Mouse (Mus musculus) forebrain, embryonic 16.5 days (tissue): ENCODE data around the gene Htr6. TPM values are rescaled to one million over a fixed set of nuclear protein-coding genes. Genes with fewer than 3 reads are reported as not detected.

Experiments
- ATAC-seq: fragments of 200-750 bp; cut with Nextera tagmentation; 2 replicates; pipeline ENCODE4 v1.8.0; 2017; ENCODE audit warnings: mild to moderate bottlenecking, moderate library complexity
- H3K27ac ChIP-seq: fragments of 300-500 bp; sonication (generic); 2 replicates; pipeline ENCODE4 v1.5.1; 2014; ENCODE audit warnings: low read length, control low read depth
- H3K27me3 ChIP-seq: fragments of 300-500 bp; sonication (generic); replicated peaks from 2 replicates; pipeline ENCODE4 v1.6.1; 2014; ENCODE audit warnings: low read length; ENCODE audit not compliant: control insufficient read depth, insufficient read depth
- H3K36me3 ChIP-seq: fragments of 300-500 bp; sonication (generic); 2 replicates; pipeline ENCODE4 v1.6.1; 2014; ENCODE audit not compliant: control insufficient read depth, insufficient read depth
- H3K4me1 ChIP-seq: fragments of 300-500 bp; sonication (generic); replicated peaks from 2 replicates; pipeline ENCODE4 v1.6.1; 2014; ENCODE audit warnings: low read length; ENCODE audit not compliant: control insufficient read depth, insufficient read depth
- H3K4me2 ChIP-seq: fragments of 300-500 bp; sonication (generic); 2 replicates; pipeline ENCODE4 v1.6.1; 2014; ENCODE audit warnings: mild to moderate bottlenecking, low read length, control low read depth
- H3K4me3 ChIP-seq: fragments of 300-500 bp; sonication (generic); replicated peaks from 2 replicates; pipeline ENCODE4 v1.5.1; 2014; ENCODE audit warnings: mild to moderate bottlenecking, low read length, control low read depth
- H3K9ac ChIP-seq: fragments of 300-500 bp; sonication (generic); replicated peaks from 2 replicates; pipeline ENCODE4 v1.6.1; 2014; ENCODE audit warnings: low read depth, low read length, control low read depth
- H3K9me3 ChIP-seq: fragments of 300-500 bp; sonication (generic); 2 replicates; pipeline ENCODE4 v1.6.1; 2016; ENCODE audit warnings: low read length; ENCODE audit not compliant: control insufficient read depth
- WGBS: fragments of 180-500 bp; shearing (Covaris S2); extraction: QIAGEN DNeasy Blood & Tissue Kit; methylation state at CpG from one replicate; pipeline ENCODE4 v1.1.7; 2014; 5-methylcytosine and 5-hydroxymethylcytosine counted together
- polyA plus RNA-seq: library from polyadenylated mRNA; unstranded; fragments of >200 nt; fragmentation: Nextera tagmentation; extraction: Ambion mirVana; gene quantifications from 2 replicates; pipeline ENCODE4 v1.2.1, GENCODE M21; 2015

Htr6 gene
- 0.34 and 0.60 TPM in 2 replicates for polyA plus RNA-seq

DNA sequence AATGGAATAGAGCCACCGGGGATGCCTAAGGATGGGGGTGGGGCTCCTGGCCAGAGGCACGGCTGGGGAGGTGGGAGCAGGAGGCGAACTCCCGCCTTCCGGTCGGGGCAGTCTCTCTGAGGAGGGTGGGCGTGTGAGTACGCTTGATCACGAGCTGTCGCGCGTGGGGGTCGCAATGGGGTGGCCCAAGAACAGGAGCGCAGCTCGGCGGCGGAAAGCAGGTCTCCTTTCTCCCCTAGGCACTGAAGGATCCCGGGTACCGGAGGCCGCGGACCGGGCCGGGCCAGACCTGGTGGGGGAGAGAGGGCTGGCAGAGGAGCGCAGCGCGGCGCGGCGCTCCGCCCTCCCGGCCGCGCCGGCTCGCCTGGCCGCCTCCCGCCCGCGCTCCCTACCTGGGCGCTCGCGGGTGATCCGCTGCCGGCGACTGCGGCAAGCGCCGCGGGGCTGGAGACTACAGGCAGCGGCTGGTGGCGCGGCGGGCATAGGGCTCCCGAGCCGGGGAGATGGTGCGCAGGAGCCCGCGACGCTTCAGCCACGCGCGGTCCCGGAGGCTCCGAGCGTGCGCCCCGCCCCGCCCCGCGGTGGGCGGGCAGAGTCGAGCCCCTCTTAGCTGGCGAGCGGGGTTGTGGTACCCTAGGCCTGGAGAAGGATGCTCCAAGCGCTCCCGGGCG, at the start of gene Htr6:
Gene Htr6 (minus strand): TSS at position 530 of the 671 bp plus-strand sequence.
- peak within 1 kb of the TSS; percentile 88 for H3K4me2 ChIP-seq
- ATAC-seq: peak; percentile 73
- H3K9me3 ChIP-seq: no peaks in the 10 kb centered on the region
- peaks cover 37% of the 10 kb centered on the region for H3K27me3 ChIP-seq
- H3K9ac ChIP-seq: peak within 1 kb of the TSS; percentile 65
- no peak within 1 kb of the TSS for H3K27ac ChIP-seq
- H3K36me3 ChIP-seq: no peaks in the 10 kb centered on the region
- peak within 1 kb of the TSS; percentile 53 for H3K4me3 ChIP-seq
- WGBS: under 1% methylated on average over 76 of the region's 77 CpGs
- H3K4me1 ChIP-seq: peaks cover 15% of the 10 kb centered on the region

GRCm38 (mm10) chr4:139124940-139125339, 49.6 kb upstream of the Htr6 start:
- Histone ChIP-seq H3K4me3 (no peak overlapping the region), H3K4me1 (peaks cover 15% of the 10 kb centered on the region), H3K9ac (no peak overlapping the region), H3K36me3 (no peaks in the 10 kb centered on the region), H3K27me3 (no peaks in the 10 kb centered on the region), H3K4me2 (no peak overlapping the region), H3K9me3 (no peaks in the 10 kb centered on the region), H3K27ac (no peak overlapping the region)
- WGBS: 92% methylated on average over 6 of the region's 6 CpGs
- no peak for ATAC-seq

DNA sequence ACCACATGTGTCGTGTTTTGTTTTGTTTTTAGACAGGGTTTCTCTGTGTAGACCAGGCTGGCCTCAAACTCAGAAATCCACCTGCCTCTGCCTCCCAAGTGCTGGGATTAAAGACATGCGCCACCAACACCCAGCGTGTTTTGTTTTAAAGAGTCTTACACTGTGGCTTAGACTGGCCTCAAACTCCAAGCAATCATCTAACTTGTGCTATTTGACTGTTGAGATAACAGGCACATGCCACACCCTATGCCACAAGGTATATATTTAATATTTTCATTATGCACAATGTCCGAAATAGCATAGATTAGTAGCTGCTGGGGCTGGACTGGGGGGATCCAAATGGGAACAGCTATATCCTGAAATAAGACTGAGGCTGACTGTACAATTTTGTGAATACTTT, 47.2 kb upstream of the Htr6 start:
- Histone ChIP-seq H3K4me3 (no peak overlapping the region), H3K4me2 (no peak overlapping the region), H3K4me1 (no peaks in the 10 kb centered on the region), H3K36me3 (no peaks in the 10 kb centered on the region), H3K27me3 (no peaks in the 10 kb centered on the region), H3K9me3 (no peaks in the 10 kb centered on the region), H3K9ac (no peak overlapping the region), H3K27ac (no peak overlapping the region)
- WGBS: 91% methylated on average over 4 of the region's 4 CpGs
- no peak for ATAC-seq

DNA sequence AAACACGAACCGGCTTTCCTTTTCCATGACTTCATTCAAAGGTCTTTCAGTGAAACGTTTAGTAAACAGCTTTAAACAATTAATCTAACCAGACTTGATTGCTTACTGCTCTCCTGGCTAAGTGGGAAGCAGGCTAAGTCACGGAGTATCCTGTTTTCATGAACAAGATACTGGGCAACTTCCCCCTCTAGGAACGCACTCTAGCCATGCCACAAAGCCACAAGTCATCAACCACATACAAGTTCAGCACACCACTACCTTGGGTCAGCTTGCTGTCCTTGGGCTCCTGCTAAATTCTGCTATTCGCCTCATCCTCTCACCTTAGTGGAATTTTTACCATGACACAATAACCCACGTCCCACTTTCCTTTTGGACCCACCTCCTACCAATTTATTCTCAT, 45.6 kb upstream of the Htr6 start:
- 80% methylated on average over 7 of the region's 7 CpGs for WGBS
- Histone ChIP-seq H3K4me1 (peaks cover 5% of the 10 kb centered on the region), H3K9me3 (no peaks in the 10 kb centered on the region), H3K36me3 (no peaks in the 10 kb centered on the region), H3K4me3 (no peak overlapping the region), H3K27me3 (no peaks in the 10 kb centered on the region), H3K4me2 (no peak overlapping the region), H3K9ac (no peak overlapping the region), H3K27ac (no peak overlapping the region)
- ATAC-seq: no peak

DNA sequence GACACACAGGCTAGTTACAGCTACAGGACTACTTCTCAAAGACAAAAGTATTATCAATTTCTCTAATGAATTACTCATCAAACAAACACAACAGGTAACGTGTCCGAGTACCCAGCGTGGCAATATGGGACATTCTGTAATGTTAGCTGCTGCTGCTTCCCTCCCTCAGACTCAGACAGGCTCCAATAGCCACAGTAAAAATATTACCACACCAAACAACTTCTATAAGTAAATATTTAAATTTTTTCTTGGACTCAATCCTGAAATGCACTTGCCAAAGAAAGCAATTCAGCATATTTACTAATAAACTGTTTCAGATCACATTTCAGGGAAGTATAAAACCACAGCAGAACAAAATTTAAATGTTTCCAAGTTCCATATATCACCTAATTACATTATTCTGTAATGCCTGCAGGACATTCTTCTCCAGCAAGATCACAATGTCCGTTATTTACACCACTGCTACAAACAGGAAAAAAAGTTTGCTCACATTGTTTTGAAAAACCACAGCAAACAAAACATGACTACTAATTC, 45.0 kb upstream of the Htr6 start:
- no peaks in the 10 kb centered on the region for H3K27me3 ChIP-seq
- H3K27ac ChIP-seq: no peak overlapping the region
- H3K36me3 ChIP-seq: no peaks in the 10 kb centered on the region
- WGBS: 92% methylated on average over 4 of the region's 4 CpGs
- peaks cover 5% of the 10 kb centered on the region for H3K4me1 ChIP-seq
- H3K9me3 ChIP-seq: no peaks in the 10 kb centered on the region
- H3K4me2 ChIP-seq: no peak overlapping the region
- no peak for ATAC-seq
- H3K9ac ChIP-seq: no peak overlapping the region
- H3K4me3 ChIP-seq: no peak overlapping the region

- Histone ChIP-seq H3K9ac (no peak overlapping the region), H3K4me2 (no peak overlapping the region), H3K27ac (no peak overlapping the region), H3K4me3 (no peak overlapping the region), H3K9me3 (no peaks in the 10 kb centered on the region), H3K36me3 (no peaks in the 10 kb centered on the region), H3K27me3 (no peaks in the 10 kb centered on the region), H3K4me1 (peaks cover 5% of the 10 kb centered on the region)
- peak; percentile 18 for ATAC-seq
- 55% methylated on average over 3 of the region's 3 CpGs for WGBS
Measured at GRCm38 (mm10) chr4:139116356-139117063, 41.1 kb upstream of the Htr6 start.

DNA sequence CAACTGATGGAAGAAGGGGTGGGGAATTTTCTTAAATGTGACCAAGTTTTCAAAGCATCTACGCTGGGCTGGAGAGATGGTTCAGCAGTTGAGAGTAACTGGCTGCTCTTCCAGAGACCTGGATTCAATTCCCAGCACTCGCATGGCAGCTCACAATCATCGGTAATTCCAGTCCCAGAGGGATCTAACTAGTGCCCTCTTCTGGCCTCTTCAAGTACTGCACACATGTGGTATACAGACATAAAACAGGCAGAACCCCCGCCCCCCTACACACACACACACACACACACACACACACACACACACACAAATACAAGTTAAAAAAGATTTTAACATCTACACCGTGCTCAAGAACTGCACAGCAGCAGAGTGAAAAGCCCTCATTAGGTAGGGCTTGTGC, 40.4 kb upstream of the Htr6 start:
- H3K4me3 ChIP-seq: no peak overlapping the region
- H3K4me1 ChIP-seq: peaks cover 11% of the 10 kb centered on the region
- no peaks in the 10 kb centered on the region for H3K27me3 ChIP-seq
- WGBS: 71% methylated on average over 5 of the region's 5 CpGs
- no peak; the same call in 1 of the 2 replicates for ATAC-seq
- H3K4me2 ChIP-seq: no peak overlapping the region
- H3K36me3 ChIP-seq: no peaks in the 10 kb centered on the region
- H3K27ac ChIP-seq: no peak overlapping the region
- no peak overlapping the region for H3K9ac ChIP-seq
- no peaks in the 10 kb centered on the region for H3K9me3 ChIP-seq

DNA sequence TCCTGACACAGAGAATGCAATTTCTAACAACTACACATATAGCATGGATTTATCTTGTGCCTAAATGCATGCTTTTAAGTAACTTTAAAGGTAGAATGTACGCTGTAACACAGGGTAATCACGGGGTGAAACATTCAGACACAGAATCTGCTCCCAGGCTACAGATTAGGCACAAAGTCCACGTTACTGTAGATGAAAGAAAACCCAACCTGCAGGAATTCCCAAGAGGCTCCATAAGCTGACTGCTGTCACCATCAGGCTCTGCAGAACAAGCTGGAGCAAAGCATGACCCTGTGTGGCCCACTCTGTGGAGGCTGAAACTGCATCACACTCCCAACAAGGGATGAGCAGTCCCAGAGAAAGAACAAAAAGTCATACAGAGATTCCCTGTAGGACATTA, 37.1 kb upstream of the Htr6 start:
- Histone ChIP-seq H3K4me2 (no peak overlapping the region), H3K9ac (no peak overlapping the region), H3K9me3 (no peaks in the 10 kb centered on the region), H3K27ac (no peak overlapping the region), H3K4me3 (no peak overlapping the region), H3K36me3 (no peaks in the 10 kb centered on the region), H3K27me3 (no peaks in the 10 kb centered on the region), H3K4me1 (peaks cover 14% of the 10 kb centered on the region)
- no peak for ATAC-seq
- WGBS: 77% methylated on average over 3 of the region's 3 CpGs

GRCm38 (mm10) chr4:139111421-139111820, 36.1 kb upstream of the Htr6 start:
- no peak for ATAC-seq
- no peak overlapping the region for H3K4me2 ChIP-seq
- H3K4me1 ChIP-seq: peaks cover 12% of the 10 kb centered on the region
- 65% methylated on average over 3 of the region's 3 CpGs for WGBS
- no peaks in the 10 kb centered on the region for H3K36me3 ChIP-seq
- H3K27me3 ChIP-seq: no peaks in the 10 kb centered on the region
- no peak overlapping the region for H3K9ac ChIP-seq
- H3K4me3 ChIP-seq: no peak overlapping the region
- H3K9me3 ChIP-seq: no peaks in the 10 kb centered on the region
- H3K27ac ChIP-seq: no peak overlapping the region
